Mouse (Mus musculus): ENCODE measurements at regions not wholly inside any gene's neighbourhood (a gene's known extent, or its start where the extent isn't known, plus 50 kb on each side); places are given as distances from the start of the nearest gene placed in this dataset.
"Not testable (repeated sequence)": the region's sequence is repeated elsewhere in the genome, so short reads cannot be mapped to it uniquely, and the experiment has no call there.

GRCm38 (mm10) chr4:71332672-71333071, 425.1 kb downstream of the Gm11232 start:
- DNase-seq (ENCODE audit: low spot score) (no peak), ATAC-seq (ENCODE audit: low FRiP score, low read depth) (no peak)
- Histone ChIP-seq H3K27ac (replicated peaks; ENCODE audit: low read depth, low read length) (no peak overlapping the region), H3K4me3 (replicated peaks; ENCODE audit: low read length) (no peak overlapping the region), H3K27me3 (ENCODE audit: control insufficient read depth, insufficient read depth, low read length) (no peaks in the 10 kb centered on the region), H3K9ac (ENCODE audit: low read depth, low read length, severe bottlenecking) (no peak overlapping the region), H3K4me1 (ENCODE audit: control insufficient read depth, insufficient read depth, low read length) (no peaks in the 10 kb centered on the region), H3K9me3 (ENCODE audit: control insufficient read depth, low read length) (no peaks in the 10 kb centered on the region), H3K36me3 (ENCODE audit: control insufficient read depth, insufficient read depth, low read length) (no peaks in the 10 kb centered on the region), H3K4me2 (replicated peaks; ENCODE audit: low read depth, low read length, severe bottlenecking) (no peak overlapping the region)
- no peak for TF ChIP-seq POLR2A (IDR thresholded peaks at IDR 0.05; ENCODE audit: borderline replicate concordance, extremely low read depth, insufficient read depth, insufficient read length)
- WGBS, result 82% methylated on average over 3 of the region's 3 CpGs

GRCm38 (mm10) chr4:71332018-71332417, 425.7 kb downstream of the Gm11232 start:
- no peak overlapping the region for H3K9ac ChIP-seq (ENCODE audit: low read depth, low read length, severe bottlenecking)
- H3K9me3 ChIP-seq (ENCODE audit: control insufficient read depth, low read length), result no peaks in the 10 kb centered on the region
- no peak overlapping the region for H3K4me2 ChIP-seq (replicated peaks; ENCODE audit: low read depth, low read length, severe bottlenecking)
- H3K27ac ChIP-seq (replicated peaks; ENCODE audit: low read depth, low read length), result no peak overlapping the region
- no peaks in the 10 kb centered on the region for H3K4me1 ChIP-seq (ENCODE audit: control insufficient read depth, insufficient read depth, low read length)
- no peak overlapping the region for H3K4me3 ChIP-seq (replicated peaks; ENCODE audit: low read length)
- peak; percentile 16 for DNase-seq (ENCODE audit: low spot score)
- H3K36me3 ChIP-seq (ENCODE audit: control insufficient read depth, insufficient read depth, low read length), result no peaks in the 10 kb centered on the region
- no peak for TF ChIP-seq POLR2A (IDR thresholded peaks at IDR 0.05; ENCODE audit: borderline replicate concordance, extremely low read depth, insufficient read depth, insufficient read length)
- no peak for ATAC-seq (ENCODE audit: low FRiP score, low read depth)
- H3K27me3 ChIP-seq (ENCODE audit: control insufficient read depth, insufficient read depth, low read length), result no peaks in the 10 kb centered on the region
- WGBS, result 67% methylated on average over 4 of the region's 4 CpGs

GRCm38 (mm10) chr4:71316605-71317004, 441.2 kb downstream of the Gm11232 start:
- no peaks in the 10 kb centered on the region for H3K4me1 ChIP-seq (ENCODE audit: control insufficient read depth, insufficient read depth, low read length)
- no peak overlapping the region for H3K27ac ChIP-seq (replicated peaks; ENCODE audit: low read depth, low read length)
- DNase-seq (ENCODE audit: low spot score) (no peak), ATAC-seq (ENCODE audit: low FRiP score, low read depth) (no peak)
- TF ChIP-seq POLR2A (IDR thresholded peaks at IDR 0.05; ENCODE audit: borderline replicate concordance, extremely low read depth, insufficient read depth, insufficient read length), result no peak
- H3K4me2 ChIP-seq (replicated peaks; ENCODE audit: low read depth, low read length, severe bottlenecking), result no peak overlapping the region
- no peaks in the 10 kb centered on the region for H3K27me3 ChIP-seq (ENCODE audit: control insufficient read depth, insufficient read depth, low read length)
- no peaks in the 10 kb centered on the region for H3K36me3 ChIP-seq (ENCODE audit: control insufficient read depth, insufficient read depth, low read length)
- no peaks in the 10 kb centered on the region for H3K9me3 ChIP-seq (ENCODE audit: control insufficient read depth, low read length)
- no peak overlapping the region for H3K9ac ChIP-seq (ENCODE audit: low read depth, low read length, severe bottlenecking)
- no peak overlapping the region for H3K4me3 ChIP-seq (replicated peaks; ENCODE audit: low read length)

GRCm38 (mm10) chr4:71307176-71307612, 450.6 kb downstream of the Gm11232 start:
- DNase-seq (ENCODE audit: low spot score), result peak; percentile 65
- ATAC-seq (ENCODE audit: low FRiP score, low read depth), result peak; percentile 58
- peaks cover 8% of the 10 kb centered on the region; the same call in 1 of the 2 replicates for H3K4me1 ChIP-seq (ENCODE audit: control insufficient read depth, insufficient read depth, low read length)

GRCm38 (mm10) chr4:71306690-71307089, 451.1 kb downstream of the Gm11232 start:
- Histone ChIP-seq H3K4me1 (ENCODE audit: control insufficient read depth, insufficient read depth, low read length) (peaks cover 8% of the 10 kb centered on the region; the same call in 1 of the 2 replicates), H3K36me3 (ENCODE audit: control insufficient read depth, insufficient read depth, low read length) (no peaks in the 10 kb centered on the region), H3K27ac (replicated peaks; ENCODE audit: low read depth, low read length) (no peak overlapping the region), H3K4me2 (replicated peaks; ENCODE audit: low read depth, low read length, severe bottlenecking) (no peak overlapping the region), H3K9me3 (ENCODE audit: control insufficient read depth, low read length) (no peaks in the 10 kb centered on the region), H3K9ac (ENCODE audit: low read depth, low read length, severe bottlenecking) (no peak overlapping the region), H3K27me3 (ENCODE audit: control insufficient read depth, insufficient read depth, low read length) (no peaks in the 10 kb centered on the region), H3K4me3 (replicated peaks; ENCODE audit: low read length) (no peak overlapping the region)
- no peak for ATAC-seq (ENCODE audit: low FRiP score, low read depth)
- TF ChIP-seq POLR2A (IDR thresholded peaks at IDR 0.05; ENCODE audit: borderline replicate concordance, extremely low read depth, insufficient read depth, insufficient read length), result no peak
- 63% methylated on average over 6 of the region's 6 CpGs for WGBS
- no peak for DNase-seq (ENCODE audit: low spot score)

More at GRCm38 (mm10) chr4:71307176-71307612, 450.6 kb downstream of the Gm11232 start:
- Histone ChIP-seq H3K9ac (ENCODE audit: low read depth, low read length, severe bottlenecking) (no peak overlapping the region), H3K4me2 (replicated peaks; ENCODE audit: low read depth, low read length, severe bottlenecking) (no peak overlapping the region), H3K27ac (replicated peaks; ENCODE audit: low read depth, low read length) (no peak overlapping the region), H3K27me3 (ENCODE audit: control insufficient read depth, insufficient read depth, low read length) (no peaks in the 10 kb centered on the region), H3K4me3 (replicated peaks; ENCODE audit: low read length) (no peak overlapping the region), H3K9me3 (ENCODE audit: control insufficient read depth, low read length) (no peaks in the 10 kb centered on the region), H3K36me3 (ENCODE audit: control insufficient read depth, insufficient read depth, low read length) (no peaks in the 10 kb centered on the region)
- TF ChIP-seq POLR2A (IDR thresholded peaks at IDR 0.05; ENCODE audit: borderline replicate concordance, extremely low read depth, insufficient read depth, insufficient read length), result no peak
- 28% methylated on average over 6 of the region's 6 CpGs for WGBS

GRCm38 (mm10) chr4:71295716-71296115, 462.0 kb downstream of the Gm11232 start:
- H3K4me1 ChIP-seq (ENCODE audit: control insufficient read depth, insufficient read depth, low read length); ATAC-seq (ENCODE audit: low FRiP score, low read depth); H3K27me3 ChIP-seq (ENCODE audit: control insufficient read depth, insufficient read depth, low read length); H3K9me3 ChIP-seq (ENCODE audit: control insufficient read depth, low read length); DNase-seq (ENCODE audit: low spot score); H3K9ac ChIP-seq (ENCODE audit: low read depth, low read length, severe bottlenecking); H3K36me3 ChIP-seq (ENCODE audit: control insufficient read depth, insufficient read depth, low read length); H3K27ac ChIP-seq (replicated peaks; ENCODE audit: low read depth, low read length); H3K4me3 ChIP-seq (replicated peaks; ENCODE audit: low read length); H3K4me2 ChIP-seq (replicated peaks; ENCODE audit: low read depth, low read length, severe bottlenecking): not testable (repeated sequence)
- 73% methylated on average over 3 of the region's 3 CpGs for WGBS
